Mouse (Mus musculus) MEL (cell line): ENCODE results near the gene Abcc8. TPM values are rescaled to one million over a fixed set of nuclear protein-coding genes. Genes with fewer than 3 reads are reported as not detected.

Experiments
- DNase-seq: peaks from one replicate; pipeline ENCODE4 v3.0.0; 2011; ENCODE audit warnings: low read depth, low spot score
- H3K27ac ChIP-seq: 2 replicates; pipeline ENCODE4 v1.5.1; 2012; ENCODE audit warnings: low read depth, mild to moderate bottlenecking, control low read depth, low read length, moderate library complexity; ENCODE audit not compliant: control insufficient read depth
- H3K27me3 ChIP-seq, 2 experiments: fragments of 150-350 bp in 1 of 2; sonication (generic) in 1 of 2; 2 replicates each; pipeline ENCODE4 v1.6.1; 2012; ENCODE audit warnings: low read length in 2 of 2, mild to moderate bottlenecking in 2 of 2, improper control_type of control experiment in 1 of 2, moderate library complexity in 1 of 2; ENCODE audit not compliant: insufficient read depth in 2 of 2, control insufficient read depth in 1 of 2
- H3K36me3 ChIP-seq, 2 experiments: 2 replicates each; pipeline ENCODE4 v1.6.1; 2012 to 2014; ENCODE audit warnings: low read length in 2 of 2, improper control_type of control experiment in 1 of 2, inconsistent platforms in 1 of 2, mild to moderate bottlenecking in 1 of 2; ENCODE audit not compliant: insufficient read depth in 2 of 2, control insufficient read depth in 1 of 2
- H3K4me1 ChIP-seq, 2 experiments: fragments of 150-350 bp in 1 of 2; sonication (generic) in 1 of 2; 2 replicates each; pipeline ENCODE4 v1.6.1; 2012; ENCODE audit warnings: low read length in 2 of 2, improper control_type of control experiment in 1 of 2, mild to moderate bottlenecking in 1 of 2; ENCODE audit not compliant: insufficient read depth in 2 of 2, control insufficient read depth in 1 of 2
- H3K4me3 ChIP-seq, 2 experiments: fragments of 150-350 bp in 1 of 2; sonication (generic) in 1 of 2; 2 replicates each; pipeline ENCODE4 v1.5.1; 2012; ENCODE audit warnings: low read depth in 2 of 2, low read length in 2 of 2, mild to moderate bottlenecking in 2 of 2, moderate library complexity in 2 of 2, control low read depth in 1 of 2, improper control_type of control experiment in 1 of 2; ENCODE audit not compliant: control insufficient read depth in 1 of 2, insufficient read depth in 1 of 2
- H3K79me2 ChIP-seq: 2 replicates; pipeline ENCODE4 v1.6.1; 2012; ENCODE audit warnings: mild to moderate bottlenecking, low read length, moderate library complexity; ENCODE audit not compliant: control insufficient read depth, poor library complexity, insufficient read depth
- H3K9ac ChIP-seq: 2 replicates; pipeline ENCODE4 v1.6.1; 2012; ENCODE audit warnings: low read depth, mild to moderate bottlenecking, control low read depth, low read length, moderate library complexity; ENCODE audit not compliant: control insufficient read depth, poor library complexity, severe bottlenecking
- H3K9me3 ChIP-seq: fragments of 150-350 bp; sonication (generic); replicated peaks from 2 replicates; pipeline ENCODE4 v1.6.1; 2012; ENCODE audit warnings: mild to moderate bottlenecking, low read length, improper control_type of control experiment, moderate library complexity; ENCODE audit not compliant: insufficient read depth
- CHD2 ChIP-seq: IDR thresholded peaks from 2 replicates; pipeline ENCODE4 v1.6.1; 2011; ENCODE audit warnings: low read length, improper control_type of control experiment
- CTCF ChIP-seq, 3 experiments: IDR thresholded peaks in 2 of 3; conservative IDR thresholded peaks in 1 of 3; 2 replicates each; pipeline ENCODE4 v1.5.1; 2011 to 2012; ENCODE audit warnings: low read length in 3 of 3, low read depth in 2 of 3, mild to moderate bottlenecking in 2 of 3, improper control_type of control experiment in 1 of 3, inconsistent platforms in 1 of 3, mixed read lengths in 1 of 3, moderate library complexity in 1 of 3; ENCODE audit not compliant: control insufficient read depth in 1 of 3, insufficient read depth in 1 of 3, poor library complexity in 1 of 3, severe bottlenecking in 1 of 3
- E2F4 ChIP-seq: IDR thresholded peaks from 2 replicates; pipeline ENCODE4 v1.6.1; 2011; ENCODE audit warnings: low read depth, low read length, improper control_type of control experiment, borderline replicate concordance
- ELF1 ChIP-seq: IDR thresholded peaks from 2 replicates; pipeline ENCODE4 v1.6.1; 2014; ENCODE audit warnings: low read depth, mild to moderate bottlenecking, inconsistent platforms, low read length, improper control_type of control experiment, moderate library complexity
- ETS1 ChIP-seq: IDR thresholded peaks from 2 replicates; pipeline ENCODE4 v1.6.1; 2012; ENCODE audit warnings: low read depth, mild to moderate bottlenecking, inconsistent platforms, low read length, improper control_type of control experiment, moderate library complexity
- GABPA ChIP-seq: IDR thresholded peaks from 2 replicates; pipeline ENCODE4 v1.6.1; 2012; ENCODE audit warnings: low read depth, mild to moderate bottlenecking, inconsistent platforms, low read length, improper control_type of control experiment, moderate library complexity
- JUND ChIP-seq: IDR thresholded peaks from 2 replicates; pipeline ENCODE4 v1.6.1; 2011; ENCODE audit warnings: low read depth, mild to moderate bottlenecking, improper control_type of control experiment, low read length
- KAT2A ChIP-seq: conservative IDR thresholded peaks from 2 replicates; pipeline ENCODE4 v1.6.1; 2012; ENCODE audit warnings: low read depth, low read length, improper control_type of control experiment, inconsistent platforms
- MAX ChIP-seq: IDR thresholded peaks from 2 replicates; pipeline ENCODE4 v1.6.1; 2011; ENCODE audit warnings: low read length, improper control_type of control experiment
- MAZ ChIP-seq: IDR thresholded peaks from 2 replicates; pipeline ENCODE4 v1.6.1; 2012; ENCODE audit warnings: low read depth, mild to moderate bottlenecking, inconsistent platforms, low read length, improper control_type of control experiment
- POLR2A ChIP-seq, 2 experiments: IDR thresholded peaks; 2 replicates each; pipeline ENCODE4 v1.6.1; 2011 to 2012; ENCODE audit warnings: low read length in 2 of 2, mild to moderate bottlenecking in 2 of 2, control low read depth in 1 of 2, improper control_type of control experiment in 1 of 2, low read depth in 1 of 2, moderate library complexity in 1 of 2; ENCODE audit not compliant: control insufficient read depth in 1 of 2, insufficient read depth in 1 of 2, poor library complexity in 1 of 2
- POLR2AphosphoS2 ChIP-seq: IDR thresholded peaks from 2 replicates; pipeline ENCODE4 v1.6.1; 2011; ENCODE audit warnings: low read length, improper control_type of control experiment
- RCOR1 ChIP-seq: IDR thresholded peaks from 2 replicates; pipeline ENCODE4 v1.6.1; 2012; ENCODE audit warnings: low read depth, mild to moderate bottlenecking, inconsistent platforms, low read length, improper control_type of control experiment
- SIN3A ChIP-seq: IDR thresholded peaks from 2 replicates; pipeline ENCODE4 v1.6.1; 2012; ENCODE audit warnings: low read length, improper control_type of control experiment, inconsistent platforms
- TAL1 ChIP-seq: IDR thresholded peaks from 2 replicates; pipeline ENCODE4 v1.6.1; 2012; ENCODE audit warnings: mild to moderate bottlenecking, inconsistent platforms, low read length, moderate library complexity, mixed read lengths
- TCF12 ChIP-seq: IDR thresholded peaks from 2 replicates; pipeline ENCODE4 v1.6.1; 2014; ENCODE audit warnings: low read depth, mild to moderate bottlenecking, inconsistent platforms, low read length, improper control_type of control experiment, moderate library complexity
- UBTF ChIP-seq: IDR thresholded peaks from 2 replicates; pipeline ENCODE4 v1.6.1; 2012; ENCODE audit warnings: low read depth, mild to moderate bottlenecking, inconsistent platforms, low read length, improper control_type of control experiment, moderate library complexity, borderline replicate concordance; ENCODE audit not compliant: insufficient read depth
- USF2 ChIP-seq, 2 experiments: IDR thresholded peaks; 2 replicates each; pipeline ENCODE4 v1.6.1; 2011 to 2012; ENCODE audit warnings: improper control_type of control experiment in 2 of 2, low read length in 2 of 2, borderline replicate concordance in 1 of 2, inconsistent platforms in 1 of 2, low read depth in 1 of 2, mild to moderate bottlenecking in 1 of 2; ENCODE audit not compliant: insufficient read depth in 1 of 2
- ZC3H11A ChIP-seq: IDR thresholded peaks from 2 replicates; pipeline ENCODE4 v1.6.1; 2012; ENCODE audit warnings: low read depth, mild to moderate bottlenecking, inconsistent platforms, low read length, improper control_type of control experiment
- ZKSCAN1 ChIP-seq: IDR thresholded peaks from 2 replicates; pipeline ENCODE4 v1.6.1; 2012; ENCODE audit warnings: low read depth, mild to moderate bottlenecking, inconsistent platforms, low read length, improper control_type of control experiment, moderate library complexity
- ZMIZ1 ChIP-seq: IDR thresholded peaks from 2 replicates; pipeline ENCODE4 v1.6.1; 2012; ENCODE audit warnings: low read depth, mild to moderate bottlenecking, inconsistent platforms, low read length, improper control_type of control experiment, moderate library complexity
- ZNF384 ChIP-seq: IDR thresholded peaks from 2 replicates; pipeline ENCODE4 v1.6.1; 2012; ENCODE audit warnings: low read depth, mild to moderate bottlenecking, inconsistent platforms, low read length, improper control_type of control experiment
- polyA plus RNA-seq, 2 experiments: library from polyadenylated mRNA; stranded (reverse) in 1 of 2; unstranded in 1 of 2; fragments of >175 nt in 1 of 2; fragments of >200 nt in 1 of 2; gene quantifications; 2 replicates each; pipeline versions ENCODE4 v1.2.1 to v1.2.4; 2012; ENCODE audit warnings: low replicate concordance in 2 of 2, low read depth in 1 of 2; ENCODE audit not compliant: insufficient read length in 2 of 2, insufficient read depth in 1 of 2, missing spikeins in 1 of 2
- total RNA-seq: library from RNA; depleted of rRNA; stranded (reverse); fragments of 300-350 nt; gene quantifications from 2 replicates; pipeline ENCODE4 v1.2.3, GENCODE M21; 2012; rRNA removed

Gene Abcc8
- total RNA-seq (not detected in 2 replicates), polyA plus RNA-seq (not detected)

GRCm38 (mm10) chr7:46179431-46180275 is at the start of gene Abcc8:
Gene Abcc8 (minus strand): TSS chr7:46180033.
- Histone ChIP-seq H3K27me3 (no peaks in the 10 kb centered on the region), H3K36me3 (no peaks in the 10 kb centered on the region), H3K9ac (no peak within 1 kb of the TSS)
- TF ChIP-seq ZNF384 (no peak), JUND (no peak), SIN3A (no peak), MAZ (no peak), ZC3H11A (no peak)
- TF ChIP-seq, all 39 proteins: peak for 0
- no peaks in the 10 kb centered on the region for H3K79me2 ChIP-seq
- no peak for DNase-seq
- no peaks in the 10 kb centered on the region for H3K4me1 ChIP-seq
- no peaks in the 10 kb centered on the region for H3K9me3 ChIP-seq
- H3K4me3 ChIP-seq: no peak within 1 kb of the TSS
- H3K27ac ChIP-seq: no peak within 1 kb of the TSS

GRCm38 (mm10) chr7:46226936-46227335 is 47.1 kb upstream of the Abcc8 start:
- H3K9ac ChIP-seq: no peak overlapping the region
- H3K9me3 ChIP-seq: no peaks in the 10 kb centered on the region
- no peaks in the 10 kb centered on the region for H3K27me3 ChIP-seq
- no peak overlapping the region for H3K27ac ChIP-seq
- TF ChIP-seq TAL1: no peak
- TF ChIP-seq CHD2: no peak
- no peak for TF ChIP-seq E2F4
- TF ChIP-seq RCOR1: no peak
- TF ChIP-seq TCF12: no peak
- TF ChIP-seq UBTF: no peak
- TF ChIP-seq KAT2A: no peak
- no peak for TF ChIP-seq ZNF384
- TF ChIP-seq CTCF (IDR thresholded peaks at IDR 0.05 in 2 of 3, conservative IDR thresholded peaks at IDR 0.05 in 1 of 3; ENCODE audit: control insufficient read depth in 1 of 3, insufficient read depth in 1 of 3, low read depth in 2 of 3, low read length in 3 of 3, poor library complexity in 1 of 3, severe bottlenecking in 1 of 3): no peak; a peak in 1 of 6 replicates
- no peak for TF ChIP-seq POLR2AphosphoS2
- TF ChIP-seq ETS1: no peak
- TF ChIP-seq USF2 (IDR thresholded peaks at IDR 0.05; ENCODE audit: borderline replicate concordance in 1 of 2, insufficient read depth in 1 of 2, low read depth in 1 of 2, low read length in 2 of 2): no peak
- no peak for TF ChIP-seq MAX
- TF ChIP-seq ZC3H11A: no peak
- TF ChIP-seq ELF1: no peak
- no peak for TF ChIP-seq ZKSCAN1
- no peak for TF ChIP-seq POLR2A (IDR thresholded peaks at IDR 0.05; ENCODE audit: control insufficient read depth in 1 of 2, insufficient read depth in 1 of 2, low read depth in 1 of 2, low read length in 2 of 2, poor library complexity in 1 of 2)
- no peak for TF ChIP-seq ZMIZ1
- no peak for TF ChIP-seq GABPA
- no peak for DNase-seq
- no peaks in the 10 kb centered on the region for H3K4me1 ChIP-seq
- H3K4me3 ChIP-seq: no peak overlapping the region
- H3K36me3 ChIP-seq: no peaks in the 10 kb centered on the region
- no peaks in the 10 kb centered on the region for H3K79me2 ChIP-seq
